Comparison of ENCODE assay signal across 8 mouse cellular contexts in the genomic region with DNA sequence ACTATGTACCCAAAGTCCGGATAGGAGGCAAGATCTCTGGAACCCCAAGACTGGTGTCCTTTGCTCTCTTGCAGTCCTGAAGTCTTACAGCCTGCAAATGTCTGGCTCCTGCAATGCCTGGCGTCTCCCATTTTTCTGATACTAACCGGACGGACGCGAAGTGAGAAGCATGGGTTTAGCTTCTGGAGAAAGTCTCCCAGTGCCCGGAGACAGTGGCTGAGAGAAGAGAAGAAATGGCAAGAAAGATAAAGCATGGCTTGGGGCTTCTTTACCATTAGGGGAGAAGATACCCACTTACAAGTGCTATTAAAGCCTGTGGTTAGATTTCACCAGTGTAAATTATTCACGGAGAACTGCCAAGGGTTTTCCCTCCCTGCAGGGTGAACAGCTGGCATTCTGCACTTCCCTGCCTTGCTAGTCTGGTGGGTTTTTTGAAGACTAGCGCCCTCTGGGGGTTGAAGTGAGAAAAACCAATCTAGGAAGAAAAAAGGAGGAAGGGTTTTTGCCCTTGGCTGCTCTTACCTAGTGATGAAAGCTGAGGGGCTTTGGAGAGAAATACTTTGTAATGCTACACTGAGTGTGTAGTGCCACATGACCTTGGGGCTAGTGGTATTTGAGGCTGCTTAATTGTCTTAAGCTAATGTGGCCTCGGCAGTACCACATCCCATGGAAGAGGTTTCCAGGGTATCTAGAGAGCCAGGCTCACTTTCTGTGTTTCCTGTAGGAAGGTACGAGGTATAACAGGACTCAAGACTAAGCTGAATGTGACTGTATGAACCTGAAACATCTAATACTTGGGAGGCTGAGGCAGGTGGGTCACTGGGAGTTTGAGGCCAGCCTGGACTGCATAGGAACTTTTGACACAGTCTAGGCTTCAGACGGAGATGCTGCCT. TPM values are rescaled to one million over a fixed set of nuclear protein-coding genes. Genes with fewer than 3 reads are reported as not detected.
DNase-seq lines count a peak whose midpoint lies in the region; ATAC-seq lines count a peak whose summit lies in the region.

No protein-coding gene starts in this region.

- no peaks in the 10 kb centered on the region for H3K9me3 ChIP-seq in embryonic facial prominence, embryonic 12.5 days
- H3K9me3 ChIP-seq in heart, embryonic 10.5 days, result no peaks in the 10 kb centered on the region
- H3K9me3 ChIP-seq in kidney, embryonic 14.5 days (ENCODE audit: control insufficient read depth, low read length), result no peaks in the 10 kb centered on the region
- no peaks in the 10 kb centered on the region for H3K9me3 ChIP-seq in limb, embryonic 13.5 days

- H3K4me1 ChIP-seq in embryonic facial prominence, embryonic 12.5 days, result peaks cover 12% of the 10 kb centered on the region; the same call in 1 of the 2 replicates
- peaks cover 3% of the 10 kb centered on the region; the same call in 1 of the 2 replicates for H3K4me1 ChIP-seq in heart, embryonic 10.5 days
- 0 out of 2 replicates have a peak, but pooled peaks cover 6% of the 10 kb centered on the region for H3K4me1 ChIP-seq in kidney, embryonic 14.5 days (ENCODE audit: control insufficient read depth, insufficient read depth, low read length)
- H3K4me1 ChIP-seq in limb, embryonic 13.5 days, result peaks cover 16% of the 10 kb centered on the region

- no peaks in the 10 kb centered on the region for H3K36me3 ChIP-seq in embryonic facial prominence, embryonic 12.5 days
- H3K36me3 ChIP-seq in heart, embryonic 10.5 days, result no peaks in the 10 kb centered on the region
- H3K36me3 ChIP-seq in kidney, embryonic 14.5 days (ENCODE audit: control insufficient read depth, insufficient read depth, low read length), result no peaks in the 10 kb centered on the region
- H3K36me3 ChIP-seq in limb, embryonic 13.5 days, result no peaks in the 10 kb centered on the region

- no peak; the same call in 1 of the 2 replicates for ATAC-seq in embryonic facial prominence, embryonic 12.5 days (ENCODE audit: insufficient number of reproducible peaks, insufficient read depth, low FRiP score, low TSS enrichment)
- ATAC-seq in kidney, embryonic 14.5 days (ENCODE audit: low FRiP score, low TSS enrichment), result peak; percentile 65
- ATAC-seq in limb, embryonic 13.5 days (ENCODE audit: low FRiP score, low read depth), result peak; percentile 83

- H3K27me3 ChIP-seq in embryonic facial prominence, embryonic 12.5 days, result no peaks in the 10 kb centered on the region
- H3K27me3 ChIP-seq in heart, embryonic 10.5 days (ENCODE audit: insufficient read depth, poor library complexity, severe bottlenecking), result peaks cover 8% of the 10 kb centered on the region; the same call in 1 of the 2 replicates
- H3K27me3 ChIP-seq in kidney, embryonic 14.5 days (ENCODE audit: control insufficient read depth, insufficient read depth, low read length), result no peaks in the 10 kb centered on the region
- 0 out of 2 replicates have a peak, but pooled peaks cover 4% of the 10 kb centered on the region for H3K27me3 ChIP-seq in limb, embryonic 13.5 days

- 45% methylated on average over 12 of the region's 12 CpGs for whole genome bisulfite sequencing in embryonic facial prominence, embryonic 12.5 days
- 42% methylated on average over 12 of the region's 12 CpGs for WGBS in heart, embryonic 10.5 days
- WGBS in kidney, embryonic 14.5 days, result 35% methylated on average over 12 of the region's 12 CpGs
- WGBS in limb, embryonic 13.5 days, result 43% methylated on average over 12 of the region's 12 CpGs

- H3K27ac ChIP-seq in embryonic facial prominence, embryonic 12.5 days, result no peak overlapping the region
- no peak overlapping the region for H3K27ac ChIP-seq in heart, embryonic 10.5 days
- H3K27ac ChIP-seq in kidney, embryonic 14.5 days (ENCODE audit: low read depth, low read length), result no peak overlapping the region
- no peak overlapping the region for H3K27ac ChIP-seq in limb, embryonic 13.5 days

- H3K4me3 ChIP-seq in embryonic facial prominence, embryonic 12.5 days, result no peak overlapping the region
- H3K4me3 ChIP-seq in heart, embryonic 10.5 days, result no peak overlapping the region
- peak overlapping the region; percentile 6; the same call in 1 of the 2 replicates for H3K4me3 ChIP-seq in kidney, embryonic 14.5 days (ENCODE audit: low read length)
- H3K4me3 ChIP-seq in limb, embryonic 13.5 days, result peak overlapping the region; percentile 16

- DNase-seq in 3T3-L1 (ENCODE audit: low read depth, low spot score), result peak; percentile 82
- peak; percentile 34 to 64 for DNase-seq in adrenal gland, postnatal 36 days
- peak; percentile 79 for DNase-seq in heart, embryonic 10.5 days (ENCODE audit: low spot score)
- DNase-seq in monocyte, adult 2 months (ENCODE audit: low read depth in 1 of 2, low spot score in 2 of 2), result peak; percentile 33 to 51
- peak; percentile 58 to 82 for DNase-seq in spleen, postnatal 4 days (ENCODE audit: low spot score in 2 of 2)

- H3K4me2 ChIP-seq in embryonic facial prominence, embryonic 12.5 days (replicated peaks), result peak overlapping the region; percentile 36
- H3K4me2 ChIP-seq in kidney, embryonic 14.5 days (replicated peaks; ENCODE audit: low read depth, low read length), result peak overlapping the region; percentile 41
- peak overlapping the region; percentile 51 for H3K4me2 ChIP-seq in limb, embryonic 13.5 days (replicated peaks)

- H3K9ac ChIP-seq in embryonic facial prominence, embryonic 12.5 days, result no peak overlapping the region
- peak overlapping the region; percentile 32; the same call in 1 of the 2 replicates for H3K9ac ChIP-seq in kidney, embryonic 14.5 days (ENCODE audit: low read depth, low read length)
- no peak overlapping the region for H3K9ac ChIP-seq in limb, embryonic 13.5 days

RNA-seq across cellular contexts. Expression of gene Adgrf1, which starts 40.3 kb away (rescaled TPM):
- total RNA-seq in adrenal gland, postnatal 36 days (2021), result not detected
- not detected in 2 replicates for polyA plus RNA-seq in embryonic facial prominence, embryonic 12.5 days (2016; fragmentation: Nextera tagmentation; extraction: Ambion mirVana)
- 0.10 TPM in 1 of 2 replicates, not detected in the other for polyA plus RNA-seq in heart, embryonic 10.5 days (2016; fragmentation: Nextera tagmentation; extraction: Ambion mirVana)
- polyA plus RNA-seq in kidney, embryonic 14.5 days (2014; fragmentation: Nextera tagmentation; extraction: Ambion mirVana), result 0.24 and 0.49 TPM in 2 replicates
- 0.06 TPM in 1 of 2 replicates, not detected in the other for polyA plus RNA-seq in limb, embryonic 13.5 days (2015; fragmentation: Nextera tagmentation; extraction: Ambion mirVana)

Comparison
In these comparisons a context has a peak if more than half of its experiments do, and no peak if none do; other contexts are left out.
1. H3K4me3 ChIP-seq: peak in kidney, embryonic 14.5 days (single experiment) and limb, embryonic 13.5 days (single experiment); none in embryonic facial prominence, embryonic 12.5 days (single experiment) and heart, embryonic 10.5 days (single experiment).
2. Peak in every context shown above with its lines, with median percentiles within 50 percentile points of each other: DNase-seq and H3K4me2 ChIP-seq.